Mouse (Mus musculus): Measurements from ENCODE around the gene Fosb. TPM values are rescaled to one million over a fixed set of nuclear protein-coding genes. Genes with fewer than 3 reads are reported as not detected.

Fosb gene
- polyA plus RNA-seq, 1 experiment from 2014 or later: not detected

DNA sequence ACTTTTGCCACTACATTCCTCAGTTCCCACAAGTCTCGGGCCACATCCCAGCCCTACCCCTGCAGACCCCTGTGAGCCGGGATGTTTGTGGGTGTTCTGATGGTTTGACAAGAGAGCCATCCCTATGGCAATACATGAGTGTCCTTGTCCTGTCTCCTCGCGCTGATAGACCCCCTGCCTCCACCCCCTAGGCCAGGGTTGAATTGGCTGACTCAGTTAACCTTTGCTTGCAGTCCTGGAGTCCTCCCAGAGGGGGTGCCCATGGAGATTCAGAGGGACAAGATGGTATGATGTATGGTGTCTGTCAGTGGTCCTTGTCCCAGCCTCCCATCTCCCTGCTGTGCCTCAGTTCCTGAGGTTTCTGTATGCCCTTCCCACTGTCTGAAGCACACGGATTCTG, 4.2 kb upstream of the Fosb start:
- no peak overlapping the region for H3K4me3 ChIP-seq
- no peak overlapping the region for H3K27ac ChIP-seq
- ATAC-seq (ENCODE audit: low FRiP score): no peak
- peaks cover 16% of the 10 kb centered on the region for H3K4me1 ChIP-seq
- H3K27me3 ChIP-seq: peaks cover 49% of the 10 kb centered on the region
- H3K36me3 ChIP-seq: no peaks in the 10 kb centered on the region
- no peak overlapping the region for H3K4me2 ChIP-seq (replicated peaks)
- no peaks in the 10 kb centered on the region for H3K9me3 ChIP-seq (replicated peaks)
- WGBS: 43% methylated on average over 5 of the region's 5 CpGs
- H3K9ac ChIP-seq: 0 out of 2 replicates have a peak overlapping the region, but pooled peaks have one; percentile 18

- peaks cover 26% of the 10 kb centered on the region for H3K4me1 ChIP-seq
- H3K9ac ChIP-seq: no peak overlapping the region
- peaks cover 49% of the 10 kb centered on the region for H3K27me3 ChIP-seq
- no peaks in the 10 kb centered on the region for H3K36me3 ChIP-seq
- no peak overlapping the region for H3K4me3 ChIP-seq
- H3K4me2 ChIP-seq (replicated peaks): no peak overlapping the region
- WGBS: 43% methylated on average over 4 of the region's 4 CpGs
- ATAC-seq (ENCODE audit: low FRiP score): no peak
- no peak overlapping the region for H3K27ac ChIP-seq
- no peaks in the 10 kb centered on the region for H3K9me3 ChIP-seq (replicated peaks)
These were observed 2.1 kb upstream of the Fosb start for GRCm38 (mm10) chr7:19311991-19312390.

GRCm38 (mm10) chr7:19309278-19309883, 470 bp downstream of the Fosb start:
- Histone ChIP-seq H3K9ac (peak overlapping the region; percentile 47; the same call in 1 of the 2 replicates), H3K4me1 (peaks cover 28% of the 10 kb centered on the region), H3K9me3 (replicated peaks) (no peaks in the 10 kb centered on the region), H3K27me3 (peaks cover 62% of the 10 kb centered on the region), H3K4me3 (peak overlapping the region; percentile 67), H3K27ac (no peak overlapping the region), H3K4me2 (replicated peaks) (peak overlapping the region; percentile 95), H3K36me3 (no peaks in the 10 kb centered on the region)
- ATAC-seq (ENCODE audit: low FRiP score): no peak
- WGBS: under 1% methylated on average over 48 of the region's 48 CpGs

DNA sequence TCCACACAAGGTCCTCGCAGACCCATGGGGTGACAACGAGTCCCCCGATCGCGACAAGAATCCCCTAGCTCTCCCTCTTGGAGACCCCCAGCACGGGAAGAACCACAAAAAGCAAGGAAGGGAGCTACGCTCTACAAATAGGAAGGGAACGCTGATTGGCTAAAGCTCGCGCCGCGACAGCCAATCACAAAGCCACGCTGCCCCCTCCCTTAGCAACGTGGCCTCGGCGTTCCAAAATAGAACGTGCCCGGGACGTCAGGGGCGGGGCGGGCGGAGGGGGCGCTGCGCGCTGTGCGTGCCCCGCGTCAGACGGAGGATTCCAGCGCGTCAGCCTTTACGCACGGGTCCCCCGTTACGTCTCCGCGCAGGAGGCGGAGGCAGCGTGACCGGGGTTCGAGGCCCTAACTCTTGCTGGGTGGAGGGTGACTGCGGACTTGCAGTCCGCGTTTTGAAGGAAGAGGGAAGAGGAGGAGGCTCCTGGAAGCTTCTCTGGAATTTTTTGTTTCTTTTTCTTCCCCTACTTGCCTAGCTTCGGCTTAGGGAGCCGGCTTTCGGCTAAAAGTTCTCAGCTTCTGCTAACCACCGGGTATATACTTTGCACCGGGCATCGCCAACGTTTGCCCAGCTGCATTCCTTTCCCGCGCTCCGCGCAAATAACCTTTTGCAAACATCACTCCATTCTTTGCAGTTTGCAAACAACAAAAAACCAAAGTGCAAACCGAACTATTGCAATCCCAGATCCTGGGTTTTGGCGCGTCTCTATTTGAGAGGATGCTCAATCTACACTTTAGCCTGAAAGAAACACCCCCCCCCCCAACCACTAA, 1.2 kb downstream of the Fosb start:
- Histone ChIP-seq H3K4me3 (peak overlapping the region; percentile 67), H3K27me3 (peaks cover 62% of the 10 kb centered on the region), H3K27ac (peak overlapping the region; percentile 58), H3K4me1 (peaks cover 34% of the 10 kb centered on the region), H3K9ac (peak overlapping the region; percentile 47), H3K9me3 (replicated peaks) (no peaks in the 10 kb centered on the region), H3K4me2 (replicated peaks) (peak overlapping the region; percentile 95), H3K36me3 (no peaks in the 10 kb centered on the region)
- under 1% methylated on average over 58 of the region's 58 CpGs for WGBS
- peak; percentile 75 for ATAC-seq (ENCODE audit: low FRiP score)

DNA sequence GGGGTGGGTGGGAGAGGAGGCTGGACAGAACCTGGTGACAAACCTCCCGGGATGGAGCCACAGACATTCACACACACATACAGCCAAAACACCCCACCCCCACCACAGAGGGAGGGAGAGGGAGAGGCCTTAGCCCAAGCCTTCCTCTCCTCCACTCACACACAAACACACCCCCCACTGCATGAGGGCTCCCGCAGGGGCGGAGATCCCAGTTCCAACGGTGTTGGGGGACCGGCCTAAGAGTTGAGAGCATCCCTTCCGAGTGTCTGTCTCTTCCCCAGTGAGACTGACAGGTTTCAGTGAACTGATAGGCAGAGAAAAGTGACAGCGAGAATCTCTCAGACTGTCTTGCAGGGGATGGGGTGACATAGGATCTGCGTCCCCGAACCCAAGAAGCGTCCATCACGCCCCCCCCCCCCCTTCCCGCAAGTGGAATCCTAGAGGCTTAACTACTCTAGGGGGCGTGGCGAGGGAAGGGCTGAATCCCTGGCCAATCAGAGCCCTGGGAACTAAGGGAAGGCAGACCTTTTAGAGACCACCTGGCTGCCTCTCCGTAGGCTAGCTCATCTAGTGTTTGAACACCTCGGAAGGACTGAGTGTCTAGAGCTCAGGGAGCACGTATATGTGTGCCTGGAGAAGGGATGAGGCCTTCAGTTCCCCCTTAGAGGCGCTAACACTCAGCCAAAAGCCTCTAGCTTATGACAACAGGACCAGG, 2.0 kb downstream of the Fosb start:
- Histone ChIP-seq H3K9ac (peak overlapping the region; percentile 42), H3K4me3 (peak overlapping the region; percentile 67), H3K27me3 (peaks cover 63% of the 10 kb centered on the region), H3K9me3 (replicated peaks) (no peaks in the 10 kb centered on the region), H3K27ac (peak overlapping the region; percentile 58), H3K36me3 (no peaks in the 10 kb centered on the region), H3K4me2 (replicated peaks) (peak overlapping the region; percentile 95), H3K4me1 (peaks cover 36% of the 10 kb centered on the region)
- WGBS: under 1% methylated on average over 17 of the region's 18 CpGs
- peak; percentile 49 for ATAC-seq (ENCODE audit: low FRiP score)

DNA sequence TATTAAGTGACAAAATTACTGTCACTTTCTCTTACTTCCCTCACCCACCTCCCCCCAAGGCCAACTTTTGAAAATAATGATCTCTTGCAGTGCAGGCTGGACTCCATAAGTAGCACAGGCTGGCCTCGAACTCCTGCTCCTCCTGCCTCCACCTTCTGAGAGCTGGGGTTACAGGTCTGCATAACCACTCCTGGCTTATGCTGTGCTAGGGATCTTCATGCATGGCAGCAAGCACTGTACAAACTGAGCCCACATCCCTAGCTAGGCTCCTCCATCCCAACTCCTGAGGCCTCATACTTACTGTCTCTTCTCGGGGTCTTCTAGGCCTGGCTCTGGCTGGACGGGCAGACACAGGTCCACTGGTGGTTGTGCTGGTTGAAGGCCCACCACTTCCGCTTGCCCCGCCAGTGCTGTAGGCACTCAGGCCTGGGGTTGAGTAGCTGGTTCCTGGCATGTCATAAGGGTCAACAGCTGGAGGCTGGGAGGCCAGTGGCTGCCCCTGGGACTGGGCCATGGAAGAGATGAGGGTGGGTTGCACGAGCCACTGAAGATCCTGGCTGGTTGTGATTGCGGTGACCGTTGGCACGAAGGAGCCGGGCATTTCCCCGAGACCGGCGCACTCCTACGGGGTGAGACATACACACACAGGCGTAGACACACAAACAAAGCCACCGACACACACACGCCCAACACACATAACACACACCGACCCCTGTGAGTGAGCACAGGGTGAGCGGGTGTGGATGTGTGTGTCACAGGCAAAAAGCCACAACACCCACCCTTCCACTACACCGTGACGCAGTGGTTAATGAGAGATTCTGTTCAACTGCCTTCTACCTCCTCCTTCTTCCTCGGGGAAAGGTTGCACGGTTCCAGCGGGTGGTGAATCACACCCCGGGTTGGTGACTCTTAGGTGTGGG, 2.8 kb downstream of the Fosb start:
- WGBS: 66% methylated on average over 25 of the region's 25 CpGs
- Histone ChIP-seq H3K4me1 (peaks cover 38% of the 10 kb centered on the region), H3K9ac (peak overlapping the region; percentile 42; the same call in 1 of the 2 replicates), H3K36me3 (no peaks in the 10 kb centered on the region), H3K9me3 (replicated peaks) (no peaks in the 10 kb centered on the region), H3K4me3 (no peak overlapping the region), H3K27me3 (peaks cover 68% of the 10 kb centered on the region), H3K27ac (no peak overlapping the region), H3K4me2 (replicated peaks) (peak overlapping the region; percentile 95)
- no peak for ATAC-seq (ENCODE audit: low FRiP score)

DNA sequence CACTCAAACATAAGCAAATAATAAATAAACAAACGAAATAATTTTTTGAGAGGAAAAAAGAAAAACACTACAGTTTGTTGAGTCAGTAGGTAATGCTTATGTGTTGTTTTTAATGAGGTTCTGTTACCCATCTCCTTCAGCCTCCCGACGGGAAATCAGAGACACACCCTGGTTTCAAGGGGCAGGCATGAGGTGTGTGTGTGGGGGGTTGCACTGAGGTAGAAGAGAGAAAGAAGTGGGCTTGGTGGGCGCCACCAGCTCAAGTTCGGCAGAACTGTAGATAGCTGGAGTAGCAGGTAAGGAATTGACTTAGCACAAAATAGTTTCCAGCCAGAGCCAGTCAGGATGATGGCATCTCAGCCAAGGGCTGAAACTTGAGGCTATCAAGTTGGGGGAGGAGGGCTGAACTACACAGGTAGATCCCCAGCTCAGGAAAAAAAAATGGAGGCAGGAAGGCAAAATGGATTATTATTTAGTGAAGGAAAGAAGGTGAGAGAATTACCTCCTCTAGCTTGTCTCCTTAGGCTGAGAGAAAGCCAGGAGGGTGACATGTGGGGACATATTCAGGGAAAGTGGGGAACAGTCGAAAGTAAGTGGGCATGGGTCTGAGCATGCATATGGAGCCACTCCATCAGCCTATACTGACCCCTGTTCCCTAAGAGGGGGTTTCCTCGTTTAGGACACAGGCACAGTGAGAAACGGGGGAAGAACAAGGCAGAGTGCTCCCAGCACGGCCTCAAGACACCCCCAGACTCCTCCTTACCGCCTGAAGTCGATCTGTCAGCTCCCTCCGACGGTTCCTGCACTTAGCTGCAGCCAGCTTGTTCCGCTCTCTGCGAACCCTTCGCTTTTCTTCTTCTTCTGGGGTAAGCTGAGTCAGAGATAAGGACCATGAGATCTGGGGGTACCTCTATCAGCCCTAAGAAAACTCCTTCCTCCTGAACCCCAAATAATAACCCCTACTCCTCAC, 3.8 kb downstream of the Fosb start:
- H3K4me1 ChIP-seq: peaks cover 45% of the 10 kb centered on the region
- H3K4me3 ChIP-seq: no peak overlapping the region
- H3K36me3 ChIP-seq: no peaks in the 10 kb centered on the region
- H3K9me3 ChIP-seq (replicated peaks): no peaks in the 10 kb centered on the region
- ATAC-seq (ENCODE audit: low FRiP score): no peak
- peaks cover 71% of the 10 kb centered on the region for H3K27me3 ChIP-seq
- no peak overlapping the region for H3K4me2 ChIP-seq (replicated peaks)
- WGBS: 52% methylated on average over 16 of the region's 16 CpGs
- H3K9ac ChIP-seq: no peak overlapping the region
- H3K27ac ChIP-seq: no peak overlapping the region

- Histone ChIP-seq H3K9me3 (replicated peaks) (no peaks in the 10 kb centered on the region), H3K36me3 (no peaks in the 10 kb centered on the region), H3K9ac (0 out of 2 replicates have a peak overlapping the region, but pooled peaks have one; percentile 45), H3K4me2 (replicated peaks) (peak overlapping the region; percentile 48; the same call in 1 of the 2 replicates), H3K4me1 (peaks cover 45% of the 10 kb centered on the region), H3K27ac (no peak overlapping the region), H3K4me3 (peak overlapping the region; percentile 32; the same call in 1 of the 2 replicates), H3K27me3 (peaks cover 71% of the 10 kb centered on the region)
- no peak for ATAC-seq (ENCODE audit: low FRiP score)
- 9% methylated on average over 6 of the region's 6 CpGs for WGBS
These were observed 4.5 kb downstream of the Fosb start for GRCm38 (mm10) chr7:19305413-19305735.

- no peaks in the 10 kb centered on the region for H3K9me3 ChIP-seq (replicated peaks)
- H3K27me3 ChIP-seq: peaks cover 71% of the 10 kb centered on the region
- no peak overlapping the region for H3K27ac ChIP-seq
- 1% methylated on average over 48 of the region's 48 CpGs for WGBS
- H3K4me1 ChIP-seq: peaks cover 45% of the 10 kb centered on the region
- peak overlapping the region; percentile 32 for H3K4me3 ChIP-seq
- no peak for ATAC-seq (ENCODE audit: low FRiP score)
- H3K4me2 ChIP-seq (replicated peaks): peak overlapping the region; percentile 48
- peak overlapping the region; percentile 45 for H3K9ac ChIP-seq
- no peaks in the 10 kb centered on the region for H3K36me3 ChIP-seq
These were observed 5.1 kb downstream of the Fosb start for GRCm38 (mm10) chr7:19304501-19305412.

DNA sequence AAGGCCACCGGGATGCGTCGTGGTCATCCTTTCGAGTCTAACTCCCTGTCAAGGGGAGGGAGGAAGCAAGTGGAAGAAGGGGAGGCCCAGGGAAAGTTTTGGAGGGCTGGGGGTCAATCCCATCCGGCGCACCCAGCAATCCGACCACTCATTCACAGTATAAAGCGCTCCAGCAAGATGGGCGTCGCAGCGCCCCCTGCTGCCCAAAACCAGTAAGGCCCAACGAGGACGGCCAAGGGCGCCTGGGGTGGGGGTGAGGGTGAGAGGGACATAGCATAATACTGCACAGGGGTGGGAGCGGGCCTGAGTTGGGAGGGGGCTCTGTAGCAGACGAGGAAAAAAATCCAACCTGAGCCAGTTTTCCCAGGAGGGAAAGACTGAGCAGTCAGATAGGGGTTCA, 6.1 kb downstream of the Fosb start:
- no peak overlapping the region for H3K27ac ChIP-seq
- H3K9ac ChIP-seq: no peak overlapping the region; the same call in 1 of the 2 replicates
- peaks cover 65% of the 10 kb centered on the region for H3K27me3 ChIP-seq
- no peaks in the 10 kb centered on the region for H3K9me3 ChIP-seq (replicated peaks)
- peak overlapping the region; percentile 48 for H3K4me2 ChIP-seq (replicated peaks)
- no peaks in the 10 kb centered on the region for H3K36me3 ChIP-seq
- WGBS: under 1% methylated on average over 16 of the region's 16 CpGs
- peaks cover 36% of the 10 kb centered on the region for H3K4me1 ChIP-seq
- peak overlapping the region; percentile 32; the same call in 1 of the 2 replicates for H3K4me3 ChIP-seq
- ATAC-seq (ENCODE audit: low FRiP score): no peak
